Mouse (Mus musculus) embryonic facial prominence, embryonic 11.5 days (tissue): ENCODE results near the gene F3. TPM values are rescaled to one million over a fixed set of nuclear protein-coding genes. Genes with fewer than 3 reads are reported as not detected.

ENCODE experiments used
- ATAC-seq: fragments of 200-750 bp; cut with Nextera tagmentation; replicated peaks from 2 replicates; pipeline ENCODE4 v1.8.0; 2017; ENCODE audit warnings: low read depth; ENCODE audit not compliant: insufficient number of reproducible peaks, low FRiP score, low TSS enrichment
- DNase-seq: peaks from one replicate; pipeline ENCODE4 v3.0.0-alpha.2; 2015; ENCODE audit warnings: low spot score
- H3K27ac ChIP-seq: fragments of 300-500 bp; sonication (generic); replicated peaks from 2 replicates; pipeline ENCODE4 v1.5.1; 2014; ENCODE audit warnings: mild to moderate bottlenecking, low read depth, low read length, control low read depth
- H3K27me3 ChIP-seq: fragments of 300-500 bp; sonication (generic); 2 replicates; pipeline ENCODE4 v1.6.1; 2014; ENCODE audit warnings: mild to moderate bottlenecking, low read length, moderate library complexity, mixed read lengths; ENCODE audit not compliant: control insufficient read depth, insufficient read depth
- H3K36me3 ChIP-seq: fragments of 300-500 bp; sonication (generic); replicated peaks from 2 replicates; pipeline ENCODE4 v1.6.1; 2014; ENCODE audit warnings: low read depth, mild to moderate bottlenecking, low read length, moderate library complexity, mixed read lengths; ENCODE audit not compliant: control insufficient read depth, insufficient read depth
- H3K4me1 ChIP-seq: fragments of 300-500 bp; sonication (generic); 2 replicates; pipeline ENCODE4 v1.6.1; 2014; ENCODE audit warnings: low read length, mixed read lengths; ENCODE audit not compliant: control insufficient read depth, insufficient read depth
- H3K4me2 ChIP-seq: fragments of 300-500 bp; sonication (generic); 2 replicates; pipeline ENCODE4 v1.6.1; 2014; ENCODE audit warnings: low read depth, mild to moderate bottlenecking, control low read depth, low read length, moderate library complexity
- H3K4me3 ChIP-seq: fragments of 300-500 bp; sonication (generic); 2 replicates; pipeline ENCODE4 v1.5.1; 2014; ENCODE audit warnings: low read depth, low read length, control low read depth
- H3K9ac ChIP-seq: fragments of 300-500 bp; sonication (generic); replicated peaks from 2 replicates; pipeline ENCODE4 v1.6.1; 2014; ENCODE audit warnings: mild to moderate bottlenecking, control low read depth, low read length
- H3K9me3 ChIP-seq: fragments of 300-500 bp; sonication (generic); replicated peaks from 2 replicates; pipeline ENCODE4 v1.6.1; 2016; ENCODE audit warnings: mild to moderate bottlenecking, low read length, inconsistent platforms, mixed read lengths; ENCODE audit not compliant: control insufficient read depth
- WGBS: fragments of 180-500 bp; shearing (Covaris S2); extraction: QIAGEN DNeasy Blood & Tissue Kit; methylation state at CpG from one replicate; pipeline ENCODE4 v1.1.7; 2014; 5-methylcytosine and 5-hydroxymethylcytosine counted together
- polyA plus RNA-seq: library from polyadenylated mRNA; unstranded; fragments of >200 nt; fragmentation: Nextera tagmentation; extraction: Ambion mirVana; gene quantifications from 2 replicates; pipeline ENCODE4 v1.2.1, GENCODE M21; 2014

Gene F3
- 14.2 and 14.9 TPM in 2 replicates for polyA plus RNA-seq

- H3K27me3 ChIP-seq: no peaks in the 10 kb centered on the region
- under 1% methylated on average over 65 of the region's 73 CpGs for WGBS
Observed at GRCm38 (mm10) chr3:121722971-121723844, at the start of gene F3. Gene F3 (plus strand): TSS chr3:121723537.

GRCm38 (mm10) chr3:121678935-121679334 lies 44.4 kb upstream of the F3 start:
- Histone ChIP-seq H3K27me3 (no peaks in the 10 kb centered on the region), H3K4me2 (no peak overlapping the region), H3K4me3 (no peak overlapping the region), H3K9ac (no peak overlapping the region), H3K9me3 (no peaks in the 10 kb centered on the region), H3K4me1 (no peaks in the 10 kb centered on the region), H3K36me3 (no peaks in the 10 kb centered on the region), H3K27ac (no peak overlapping the region; the same call in 1 of the 2 replicates)
- peak; percentile 43 for DNase-seq
- ATAC-seq: no peak
- WGBS: 43% methylated on average over 4 of the region's 4 CpGs

More at GRCm38 (mm10) chr3:121722971-121723844, at the start of gene F3:
- H3K4me2 ChIP-seq: peak within 1 kb of the TSS; percentile 88
- no peaks in the 10 kb centered on the region; the same call in 1 of the 2 replicates for H3K4me1 ChIP-seq
- H3K9me3 ChIP-seq: no peaks in the 10 kb centered on the region
- H3K36me3 ChIP-seq: no peaks in the 10 kb centered on the region
- H3K27ac ChIP-seq: no peak within 1 kb of the TSS
- peak within 1 kb of the TSS; percentile 65 for H3K4me3 ChIP-seq
- H3K9ac ChIP-seq: peak within 1 kb of the TSS; percentile 67
- ATAC-seq: peak; percentile 87
- peak; percentile 91 for DNase-seq

GRCm38 (mm10) chr3:121679443-121679842 lies 43.9 kb upstream of the F3 start:
- no peak overlapping the region for H3K4me2 ChIP-seq
- no peaks in the 10 kb centered on the region for H3K36me3 ChIP-seq
- ATAC-seq (0 out of 2 replicates have a peak, but pooled peaks have one; percentile 34), DNase-seq (peak; percentile 38)
- H3K27me3 ChIP-seq: no peaks in the 10 kb centered on the region
- H3K9me3 ChIP-seq: no peaks in the 10 kb centered on the region
- 43% methylated on average over 3 of the region's 3 CpGs for WGBS
- H3K9ac ChIP-seq: no peak overlapping the region
- no peaks in the 10 kb centered on the region for H3K4me1 ChIP-seq
- H3K4me3 ChIP-seq: no peak overlapping the region
- no peak overlapping the region for H3K27ac ChIP-seq

GRCm38 (mm10) chr3:121680187-121680586 lies 43.1 kb upstream of the F3 start:
- Histone ChIP-seq H3K4me1 (no peaks in the 10 kb centered on the region), H3K36me3 (no peaks in the 10 kb centered on the region), H3K4me3 (no peak overlapping the region), H3K27me3 (no peaks in the 10 kb centered on the region), H3K4me2 (no peak overlapping the region), H3K9me3 (no peaks in the 10 kb centered on the region), H3K9ac (no peak overlapping the region), H3K27ac (no peak overlapping the region)
- ATAC-seq (no peak), DNase-seq (no peak)
- 81% methylated on average over 3 of the region's 3 CpGs for WGBS

GRCm38 (mm10) chr3:121682439-121683411 lies 40.6 kb upstream of the F3 start:
- no peaks in the 10 kb centered on the region for H3K4me1 ChIP-seq
- ATAC-seq (no peak), DNase-seq (no peak)
- no peak overlapping the region for H3K4me3 ChIP-seq
- 80% methylated on average over 10 of the region's 10 CpGs for WGBS
- H3K9me3 ChIP-seq: no peaks in the 10 kb centered on the region
- no peak overlapping the region for H3K9ac ChIP-seq
- no peak overlapping the region for H3K27ac ChIP-seq
- no peaks in the 10 kb centered on the region for H3K36me3 ChIP-seq
- H3K4me2 ChIP-seq: no peak overlapping the region
- H3K27me3 ChIP-seq: no peaks in the 10 kb centered on the region

- Histone ChIP-seq H3K36me3 (no peaks in the 10 kb centered on the region), H3K9me3 (no peaks in the 10 kb centered on the region), H3K4me1 (no peaks in the 10 kb centered on the region), H3K4me3 (no peak overlapping the region), H3K9ac (no peak overlapping the region), H3K27ac (no peak overlapping the region), H3K4me2 (no peak overlapping the region), H3K27me3 (no peaks in the 10 kb centered on the region)
- DNase-seq (no peak), ATAC-seq (no peak)
- 77% methylated on average over 4 of the region's 4 CpGs for WGBS
Observed at GRCm38 (mm10) chr3:121684552-121684951, 38.8 kb upstream of the F3 start.

- no peaks in the 10 kb centered on the region for H3K9me3 ChIP-seq
- H3K27ac ChIP-seq: no peak overlapping the region
- H3K36me3 ChIP-seq: no peaks in the 10 kb centered on the region
- H3K4me2 ChIP-seq: no peak overlapping the region
- 87% methylated on average over 4 of the region's 4 CpGs for WGBS
- no peak overlapping the region for H3K4me3 ChIP-seq
- H3K27me3 ChIP-seq: no peaks in the 10 kb centered on the region
- no peak overlapping the region for H3K9ac ChIP-seq
- no peak for ATAC-seq
- H3K4me1 ChIP-seq: no peaks in the 10 kb centered on the region
- no peak for DNase-seq
Observed at GRCm38 (mm10) chr3:121684963-121685362, 38.4 kb upstream of the F3 start.
